Mouse (Mus musculus) B cell, adult 2 months (primary cell): Measurements from ENCODE around the gene Olfr418.
"Not testable (repeated sequence)": the region's sequence is repeated elsewhere in the genome, so short reads cannot be mapped to it uniquely, and the experiment has no call there.

Experiments used
- DNase-seq, 2 experiments: peaks; one replicate each; pipeline ENCODE4 v3.0.0; 2022

The Olfr418 gene

GRCm38 (mm10) chr1:173265701-173266100 lies at the start of gene Olfr418:
TSS of gene Olfr418 (plus strand) at chr1:173266001.
- DNase-seq = no peak

DNA sequence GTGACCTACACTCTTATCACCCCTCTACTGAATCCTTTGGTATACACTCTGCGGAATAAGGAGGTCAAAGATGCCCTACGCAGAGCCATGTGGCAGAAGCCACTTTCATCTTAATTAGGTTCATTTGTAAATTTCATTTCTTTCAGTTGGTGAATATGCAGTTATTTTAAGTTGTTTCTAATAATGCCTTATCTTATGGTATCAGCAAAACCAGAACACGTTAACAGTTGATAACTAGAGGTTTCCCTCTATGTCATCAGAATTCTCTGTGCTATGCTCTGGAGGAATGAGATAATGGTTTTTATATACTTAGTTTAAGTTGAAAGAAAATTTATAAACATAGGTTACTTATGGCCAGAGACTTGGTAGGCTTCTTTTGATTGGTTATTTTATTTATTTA lies 49.3 kb upstream of the Olfr418 start:
- DNase-seq = no peak

DNA sequence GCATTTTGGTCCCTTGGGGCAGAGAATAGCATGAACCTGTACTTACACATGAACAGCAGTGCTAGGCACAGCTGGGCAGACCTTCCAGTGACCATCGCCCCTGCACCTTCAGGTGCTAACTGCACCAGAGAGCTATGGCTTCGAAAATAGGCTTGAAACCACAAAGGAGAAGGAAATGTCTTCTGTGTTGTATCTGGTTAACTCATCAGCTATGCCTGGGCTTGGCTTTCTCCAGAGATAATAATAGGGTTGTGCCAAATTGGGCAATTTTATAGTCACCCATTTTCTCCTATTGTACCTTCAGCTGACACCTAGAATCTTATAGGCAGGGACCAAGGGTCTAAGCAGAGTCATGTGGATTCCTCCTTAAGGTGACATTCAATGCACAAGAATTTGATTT lies 38.7 kb upstream of the Olfr418 start, which contains the start of gene Fcer1a:
TSS of gene Fcer1a (minus strand) at position 134 of the 400 bp plus-strand sequence.
- DNase-seq = no peak

GRCm38 (mm10) chr1:173237004-173237403 lies 28.8 kb upstream of the Olfr418 start:
- DNase-seq = not testable (repeated sequence)

- no peak for DNase-seq
Observed at GRCm38 (mm10) chr1:173249888-173250287, 15.9 kb upstream of the Olfr418 start.

GRCm38 (mm10) chr1:173277677-173278076 lies 11.9 kb downstream of the Olfr418 start, which contains the start of gene Mptx2:
TSS of gene Mptx2 (minus strand) at chr1:173277777.
- DNase-seq = no peak

GRCm38 (mm10) chr1:173302795-173303194 lies 37.0 kb downstream of the Olfr418 start:
- DNase-seq = not testable (repeated sequence)

DNA sequence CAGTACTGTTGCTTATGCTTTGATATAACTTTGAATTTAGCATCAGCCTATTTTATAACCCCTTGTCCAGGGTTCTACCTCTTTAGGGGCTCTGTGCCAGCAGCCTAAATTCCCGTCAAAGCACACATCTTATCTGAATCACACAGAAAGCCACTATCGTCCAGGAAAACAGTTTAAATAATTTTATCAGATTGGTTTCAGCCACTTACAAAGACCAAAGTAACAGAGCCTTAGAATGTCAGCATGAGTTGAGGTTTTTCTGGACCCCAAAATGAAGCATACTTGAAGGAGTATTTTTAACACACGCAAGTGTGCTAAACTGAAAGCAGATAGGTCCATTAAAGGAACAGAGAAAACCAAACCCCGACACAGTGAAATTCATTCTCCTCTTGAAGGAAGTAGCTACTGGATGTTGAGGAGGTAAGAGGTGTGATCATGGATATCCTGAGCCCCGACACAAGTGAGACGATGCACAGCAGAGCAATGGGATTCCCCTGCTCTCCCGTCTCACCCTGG lies 47.8 kb downstream of the Olfr418 start:
- DNase-seq = not testable (repeated sequence)

DNA sequence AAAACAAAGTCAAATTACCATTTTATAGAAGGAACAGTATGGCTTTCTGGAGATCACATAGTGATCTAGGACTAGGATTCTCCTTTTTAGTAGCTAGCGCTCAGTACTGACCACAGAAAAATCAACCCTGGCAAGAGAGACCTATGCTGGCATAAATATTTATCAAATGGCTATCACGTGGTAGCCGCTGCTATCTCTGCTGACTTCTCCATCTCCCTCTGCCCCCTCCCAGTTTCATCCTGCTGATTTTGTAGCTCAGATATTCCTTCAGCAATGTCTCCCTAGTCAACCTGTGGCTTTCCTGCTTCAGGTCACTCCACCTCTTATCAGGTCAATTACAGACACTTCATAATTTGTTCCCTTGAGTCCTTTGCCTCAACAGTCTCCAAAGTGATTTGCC lies 49.9 kb downstream of the Olfr418 start:
- no peak for DNase-seq

DNA sequence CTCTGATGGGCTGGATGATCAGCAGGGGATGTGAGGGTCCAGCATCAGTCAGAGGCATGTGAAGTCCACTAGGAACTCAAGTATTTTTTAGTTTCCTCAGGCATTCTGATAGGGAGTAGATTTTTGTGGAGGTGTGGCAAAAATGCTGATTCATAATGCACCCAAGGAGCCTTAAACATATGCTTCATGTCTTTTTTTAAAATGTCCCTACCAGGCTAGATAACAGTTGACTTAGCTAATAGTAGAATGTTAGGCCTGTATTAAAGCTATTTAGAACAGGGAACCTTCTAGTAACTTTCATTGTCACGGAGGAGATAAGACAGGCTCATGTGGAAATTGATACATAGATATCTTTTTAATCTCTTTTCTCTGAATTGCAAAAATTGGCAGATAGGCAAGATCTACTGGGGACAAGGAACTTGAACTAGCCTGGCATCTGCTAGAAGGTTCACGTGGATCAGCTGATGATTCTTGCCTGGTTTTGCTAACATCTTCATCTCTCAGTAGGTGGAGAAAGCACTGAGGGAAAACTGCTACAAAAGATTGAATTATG lies 52.2 kb downstream of the Olfr418 start:
- DNase-seq = no peak

DNA sequence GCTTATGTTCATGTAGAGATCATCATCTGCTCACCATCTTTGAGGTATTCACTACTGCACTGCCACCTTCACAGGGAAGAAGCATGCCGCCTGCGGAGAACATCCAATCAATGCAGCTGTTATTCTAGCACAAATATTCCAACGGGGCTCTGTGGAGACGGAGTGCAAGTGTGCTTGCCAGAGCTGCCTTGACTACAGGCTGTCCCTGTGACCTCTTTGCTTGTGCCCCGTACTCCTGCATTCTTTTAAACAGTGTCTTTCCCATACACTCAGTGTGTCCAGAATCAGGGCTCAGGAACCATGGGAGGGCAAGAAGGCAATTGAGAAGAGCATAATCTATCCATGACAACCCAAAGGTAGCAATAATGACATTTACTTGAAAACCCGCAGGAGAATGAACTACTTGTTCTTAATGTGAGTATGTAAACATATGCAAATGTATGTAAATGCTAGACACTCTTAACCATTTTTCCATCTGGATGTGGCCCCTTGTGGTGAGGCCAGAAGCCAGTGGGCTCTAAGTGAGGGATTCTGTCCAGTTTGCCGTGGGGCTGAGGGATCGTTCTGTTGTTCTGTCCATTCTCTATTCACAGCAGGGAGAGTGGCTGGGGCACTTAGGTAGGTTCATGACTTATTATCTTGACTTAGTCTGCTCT lies 55.9 kb downstream of the Olfr418 start:
- DNase-seq = no peak

- no peak for DNase-seq
Observed at GRCm38 (mm10) chr1:173322249-173322627, 56.4 kb downstream of the Olfr418 start.
